Mouse (Mus musculus): ENCODE results near the gene Adamts3.

DNA sequence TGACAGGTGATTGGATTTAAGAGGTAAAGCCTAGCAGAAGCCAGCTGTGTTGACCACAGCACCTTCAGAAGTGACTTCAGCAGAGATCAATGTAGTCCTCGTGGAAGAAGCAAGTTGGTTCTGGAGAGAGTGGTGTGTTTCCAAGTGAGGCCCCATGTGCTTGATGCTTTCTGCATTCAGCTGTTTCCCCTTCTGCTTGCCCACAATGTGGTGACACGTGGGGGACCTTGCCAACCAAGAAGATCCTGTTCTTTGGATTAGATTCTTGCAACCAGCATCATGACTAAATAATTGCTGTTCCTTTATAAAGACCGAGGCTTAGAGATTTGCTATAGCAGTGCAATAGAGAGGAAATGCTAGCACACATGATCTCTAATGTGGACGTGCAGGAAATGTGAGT, 105.7 kb downstream of the Adamts3 start:
- TF ChIP-seq CTCF (IDR thresholded peaks at IDR 0.05) (no peak), POLR2A (IDR thresholded peaks at IDR 0.05; ENCODE audit: insufficient read depth, low read depth, low read length) (no peak), EP300 (IDR thresholded peaks at IDR 0.05; ENCODE audit: insufficient read depth, low read depth, low read length) (no peak)

Measured in heart, adult 2 months (tissue).